Mouse (Mus musculus) T-helper 17 cell (primary cell): ENCODE results near the gene Kank4.

Source experiments
- in situ Hi-C, 2 experiments: fragments of 300-600 bp; cut with MboI, MseI; formaldehyde crosslinking; loops; 1 replicate in 1 of 2; 2 replicates in 1 of 2; pipeline ENCODE4 v1.15.1; 2025; ENCODE audit warnings: high pct_unique_total_duplicates in 2 of 2

Kank4 gene

DNA sequence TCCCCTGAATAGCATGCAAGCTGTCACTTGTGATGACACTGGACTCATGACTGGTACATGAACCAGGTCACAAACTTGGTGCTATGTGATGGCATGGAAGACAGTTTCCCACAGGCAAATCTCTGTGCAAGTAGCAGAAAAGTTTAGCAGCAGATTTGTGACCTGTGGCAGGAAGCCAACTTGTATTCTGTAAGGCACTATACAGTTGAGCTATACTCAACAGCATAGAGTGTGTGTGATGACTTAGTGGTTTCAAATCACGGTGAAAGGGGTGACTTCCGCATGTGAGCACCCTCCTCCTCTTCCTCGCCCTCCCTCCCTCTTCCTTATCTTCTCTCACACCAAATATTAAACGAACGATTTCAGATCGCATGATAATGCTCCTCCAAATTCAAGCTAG, 39.9 kb downstream of the Kank4 start:
- in situ Hi-C loops, result no loop called here

DNA sequence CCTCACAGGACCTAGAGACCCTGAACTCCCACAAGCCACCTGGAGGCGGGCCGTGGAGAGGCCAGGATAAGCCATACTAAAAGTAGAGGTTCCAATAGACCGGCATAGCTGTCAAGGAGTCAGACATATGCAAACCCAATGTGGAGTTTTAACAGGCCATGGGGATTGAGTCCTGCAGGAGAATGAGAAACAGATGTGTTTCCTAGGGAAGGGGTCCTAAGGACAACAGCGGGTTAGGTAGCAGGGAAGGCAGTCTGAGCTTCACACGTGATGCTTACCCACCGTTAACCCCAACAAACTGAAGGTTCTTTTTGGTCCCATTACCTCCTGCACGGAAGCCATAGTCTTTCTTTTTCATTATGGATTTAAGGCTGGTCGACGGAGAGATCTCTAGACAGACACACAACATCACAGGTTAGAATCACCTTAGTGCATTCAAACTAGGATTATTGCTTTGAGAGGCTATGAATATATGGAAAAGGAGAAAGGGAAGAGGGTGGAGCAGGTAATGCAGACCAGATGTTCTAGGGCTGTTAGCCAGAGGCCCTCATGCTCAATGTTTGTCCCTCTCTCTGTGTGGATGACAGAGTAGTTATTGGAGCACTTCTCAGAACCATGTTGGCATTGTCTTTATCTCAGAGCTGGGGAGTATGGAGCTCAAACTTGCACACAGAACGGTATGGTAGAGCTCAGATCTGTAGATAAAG, 40.5 kb downstream of the Kank4 start:
- in situ Hi-C loops, result no loop called here

DNA sequence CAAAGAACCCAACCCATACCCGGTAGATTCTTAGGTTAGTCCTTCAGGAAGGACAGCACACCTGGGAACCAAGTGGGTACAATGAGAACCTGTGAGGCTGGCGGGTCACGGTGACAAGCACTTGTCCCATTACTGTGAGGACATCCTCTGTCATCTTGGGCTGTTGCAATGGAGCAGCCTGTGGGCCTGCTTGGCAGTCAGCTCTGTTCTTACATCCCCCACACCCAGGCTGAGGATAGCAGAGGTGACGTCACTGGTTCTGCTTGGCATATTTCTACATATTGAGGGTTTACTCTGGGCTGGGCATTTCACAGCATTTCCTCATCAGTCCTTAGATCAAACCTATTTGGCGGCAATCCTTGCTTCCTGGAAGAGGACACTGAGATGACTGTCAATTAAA, 43.6 kb downstream of the Kank4 start:
- in situ Hi-C loops, result no loop called here

DNA sequence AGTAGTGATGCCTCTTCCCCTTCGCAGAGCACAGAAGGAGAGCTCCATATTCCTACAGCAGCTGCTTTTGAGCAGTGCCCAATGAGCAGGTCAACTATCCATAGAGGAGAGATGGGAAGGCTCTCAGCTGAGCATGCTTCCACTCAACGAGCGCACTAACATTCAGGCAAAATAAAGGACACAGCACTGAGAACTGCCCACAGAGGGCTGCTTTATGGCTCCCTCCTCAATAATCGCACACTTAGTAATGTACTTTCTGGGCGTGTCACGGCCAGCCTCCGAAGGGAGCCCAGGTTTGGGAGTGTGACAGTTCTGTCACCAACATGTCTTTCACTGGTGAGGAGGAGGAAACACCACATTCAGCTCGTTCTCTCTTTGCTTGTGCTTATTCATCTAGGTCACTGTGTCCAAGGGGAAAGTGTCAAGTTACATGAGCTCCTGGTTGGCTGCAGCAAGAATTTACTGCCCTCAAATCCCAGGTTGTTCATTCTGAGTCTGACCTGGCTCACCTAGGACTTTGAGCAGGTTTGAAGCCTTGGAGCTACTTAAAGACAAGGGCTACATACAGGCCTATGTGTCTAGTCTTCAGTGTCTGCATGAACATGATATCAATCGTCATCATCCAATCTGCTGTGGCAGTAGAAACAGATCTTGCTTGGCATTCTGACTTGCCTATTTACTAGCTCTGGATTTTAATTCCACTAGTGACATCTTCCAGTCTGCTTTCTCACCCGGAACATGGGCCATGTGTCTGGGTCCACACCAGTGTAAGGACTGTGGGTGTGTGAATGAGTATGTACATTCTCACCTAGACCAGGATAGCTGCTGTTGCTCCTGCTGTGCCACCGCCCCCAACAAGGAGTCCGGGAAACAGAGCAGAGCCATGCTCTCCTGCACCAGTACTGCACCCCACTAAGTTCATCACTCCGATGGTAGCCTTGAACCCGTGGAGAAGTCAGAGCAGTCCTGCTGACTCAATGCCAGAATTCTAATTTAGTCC, 49.9 kb downstream of the Kank4 start:
- in situ Hi-C loops, result no loop called here

DNA sequence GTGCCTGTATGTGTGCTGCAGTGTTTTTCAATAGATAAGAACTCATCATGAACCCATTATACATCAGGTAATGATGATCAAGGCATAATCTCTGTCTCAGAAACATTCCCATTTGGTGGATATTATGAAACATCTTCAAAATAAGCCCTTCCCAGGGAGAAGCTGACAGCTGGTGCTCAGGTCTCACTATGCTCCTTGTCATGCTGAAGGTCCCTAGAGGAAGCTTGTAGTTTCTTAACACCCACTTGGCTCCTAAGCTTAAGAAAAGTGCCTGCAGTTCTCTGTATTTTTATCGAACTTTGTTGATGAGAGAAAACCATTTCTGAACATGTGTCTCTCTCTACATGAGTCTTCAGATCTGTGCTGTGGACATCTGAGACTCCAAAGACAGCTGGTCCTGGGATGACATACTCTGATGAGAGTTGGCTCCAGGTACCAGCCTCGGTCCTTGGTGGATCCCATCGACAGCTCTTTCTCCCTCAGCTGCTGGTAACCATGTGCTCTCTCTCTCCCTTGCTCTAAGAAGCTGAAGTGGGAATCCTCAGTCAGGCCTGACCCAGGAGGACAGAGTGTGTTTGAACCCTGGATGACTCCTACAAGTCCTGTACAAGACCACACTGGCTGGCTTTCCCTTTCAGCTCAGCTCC, 58.3 kb downstream of the Kank4 start:
- in situ Hi-C loops, result no loop called here

DNA sequence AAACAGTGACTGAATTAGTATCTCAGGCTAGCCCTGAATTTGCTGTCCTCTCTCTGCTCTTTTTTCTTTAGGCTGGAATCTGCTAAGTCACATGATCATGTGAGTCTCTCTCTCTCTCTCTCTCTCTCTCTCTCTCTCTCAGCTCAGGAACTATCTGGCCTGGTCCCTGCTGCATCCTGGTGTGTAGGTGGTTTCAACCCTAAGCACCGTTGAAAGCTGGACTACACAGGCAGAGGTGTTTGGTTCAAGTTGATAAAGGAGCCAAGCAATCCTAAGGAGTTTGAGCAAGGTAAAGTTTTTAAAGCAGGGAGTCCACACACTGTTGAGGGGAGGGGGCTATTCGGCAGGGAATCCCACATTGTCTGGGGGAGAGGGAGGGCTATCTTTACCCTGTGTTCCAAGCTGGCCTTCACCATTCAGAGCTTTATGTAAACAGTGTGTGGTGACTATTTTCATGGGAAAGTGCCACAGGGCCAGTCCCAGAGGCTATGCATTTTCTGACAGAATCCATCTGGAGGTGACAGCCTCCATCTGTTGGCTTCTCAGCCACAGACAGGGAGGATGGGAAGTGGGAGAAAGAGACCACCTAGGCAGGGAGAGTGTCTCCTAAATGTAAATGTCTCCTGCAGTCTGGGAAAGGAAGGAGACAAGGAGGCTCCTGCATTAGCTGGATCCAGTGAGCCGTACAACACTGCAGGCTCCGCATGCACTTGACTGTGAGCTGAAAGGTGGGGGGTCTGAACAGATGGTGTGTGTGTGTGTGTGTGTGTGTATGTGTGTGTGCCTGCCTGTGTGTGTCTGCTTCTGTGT, 59.1 kb downstream of the Kank4 start:
- in situ Hi-C loops, result no loop called here

DNA sequence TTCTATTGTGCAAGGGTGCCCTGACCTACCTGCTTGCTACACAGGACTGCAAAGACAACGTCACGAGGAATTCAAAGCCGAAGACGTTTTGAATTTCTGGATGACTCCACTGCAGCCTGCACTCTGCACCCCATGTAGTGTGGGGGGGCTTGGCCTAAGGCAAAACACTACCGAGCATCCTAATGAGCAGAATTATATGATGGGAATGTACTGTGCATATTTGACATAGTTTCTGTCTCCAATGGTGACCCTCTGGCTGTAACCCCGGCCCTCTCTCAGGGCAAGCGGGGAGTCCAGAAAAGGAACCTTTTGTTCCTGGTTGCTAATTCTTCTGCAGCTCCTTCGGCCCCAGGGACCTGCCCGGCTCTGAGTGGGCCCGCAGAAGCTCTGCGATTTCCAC, 61.2 kb downstream of the Kank4 start:
- in situ Hi-C loops, result no loop called here

DNA sequence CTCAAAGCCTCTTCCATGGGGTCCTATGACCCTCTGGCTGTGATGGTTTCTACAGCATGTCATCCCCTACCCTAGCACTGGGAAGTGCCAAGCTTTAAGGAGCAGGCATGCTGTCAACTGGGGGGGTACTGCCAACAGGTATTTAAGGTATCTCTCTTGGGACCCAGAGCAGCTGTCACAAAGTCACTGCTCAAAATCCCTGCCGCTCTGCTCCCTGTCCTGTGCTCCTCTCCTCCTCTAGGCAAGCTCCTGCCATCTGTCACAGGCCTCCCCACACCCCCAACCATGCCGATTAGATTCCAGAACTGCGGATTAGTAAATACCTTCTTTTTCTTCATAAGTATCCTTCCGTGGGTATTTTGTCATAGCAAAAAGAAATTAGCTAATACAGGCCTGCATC, 62.9 kb downstream of the Kank4 start:
- in situ Hi-C loops, result no loop called here

DNA sequence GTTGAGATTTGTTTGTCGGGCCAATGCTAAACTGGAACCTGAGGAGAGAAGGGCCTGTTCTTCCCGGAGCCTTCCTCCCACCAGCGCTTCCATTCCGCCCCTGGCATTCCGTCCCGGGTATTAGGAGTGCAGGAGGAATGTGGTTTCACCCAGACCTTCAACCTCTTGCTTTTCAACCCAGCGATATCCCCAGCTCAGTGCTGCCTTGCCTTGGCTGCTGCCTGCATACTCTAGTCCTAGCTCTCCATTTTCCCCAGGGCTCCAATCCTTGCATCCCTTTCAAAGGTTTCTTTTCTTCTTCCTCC, 73.5 kb downstream of the Kank4 start:
- in situ Hi-C loops, result no loop called here

DNA sequence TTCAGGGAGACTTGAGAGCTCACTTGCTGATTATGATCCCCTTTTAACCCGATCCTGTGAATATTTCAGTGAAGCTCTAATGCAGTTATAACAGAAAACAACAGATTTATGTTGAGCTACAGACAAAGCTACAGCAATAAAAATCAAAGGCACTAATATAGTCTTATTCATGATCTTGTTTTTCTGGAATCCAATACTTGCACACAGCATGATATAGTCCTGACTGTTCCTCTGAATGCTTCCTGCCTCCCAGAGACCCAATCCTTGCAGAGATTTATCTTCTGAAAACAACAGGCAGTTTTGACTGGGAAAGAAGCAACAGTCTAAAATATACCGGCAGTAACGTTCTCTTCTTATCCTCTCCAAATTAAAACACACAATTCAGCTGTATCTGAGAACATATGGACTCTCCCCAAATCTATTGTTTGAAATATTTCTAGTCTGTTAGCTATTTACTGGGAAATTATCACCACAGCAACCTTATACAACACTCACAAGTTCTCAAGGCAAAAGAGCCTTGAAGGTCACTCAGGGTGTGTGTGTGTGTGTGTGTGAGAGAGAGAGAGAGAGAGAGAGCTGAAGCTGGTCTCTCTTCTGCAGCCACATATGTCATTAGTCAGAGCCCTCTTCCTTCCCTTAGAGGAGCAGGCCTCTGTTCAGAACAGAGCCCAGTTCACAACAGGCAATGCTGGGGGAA, 74.0 kb downstream of the Kank4 start:
- in situ Hi-C loops, result no loop called here

DNA sequence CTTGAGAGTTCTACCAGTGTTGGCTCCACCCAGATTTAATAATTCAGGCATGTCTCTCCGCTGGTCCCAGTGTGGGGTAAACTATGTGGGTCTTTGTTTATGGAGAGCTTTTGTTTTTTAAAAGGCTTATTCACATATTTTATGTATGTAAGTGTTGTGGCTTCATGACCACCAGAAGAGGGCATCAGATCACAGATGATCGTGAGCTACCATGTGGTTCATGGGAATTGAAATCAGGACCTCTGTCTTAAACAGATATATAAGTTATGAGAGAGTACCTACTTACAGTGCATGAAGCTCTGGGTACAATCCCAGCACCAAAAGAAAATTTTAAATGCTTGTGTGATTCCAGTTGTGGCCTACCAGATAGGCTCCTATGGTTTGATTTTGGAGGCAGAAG, 77.6 kb downstream of the Kank4 start:
- in situ Hi-C loops, result no loop called here

DNA sequence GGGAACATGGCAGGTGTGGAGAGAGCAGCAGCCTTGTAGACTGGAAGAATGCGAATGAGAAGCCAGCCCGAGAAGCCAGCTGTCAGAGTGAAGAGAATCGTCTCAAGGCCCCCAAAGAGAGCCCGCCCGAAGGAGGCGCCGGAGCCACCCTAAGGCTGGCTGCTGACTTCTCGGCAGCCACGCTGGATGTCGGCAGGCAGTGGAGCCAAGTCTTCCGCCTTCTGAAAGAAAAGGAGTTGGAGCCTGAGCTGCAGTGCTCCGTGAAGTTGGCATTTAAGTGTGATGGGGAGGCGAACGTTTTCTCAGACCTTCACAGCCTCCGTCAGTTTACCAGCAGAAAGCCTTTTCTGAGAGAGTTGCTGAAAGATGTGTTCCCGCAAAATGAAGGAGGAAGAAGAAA, 83.7 kb downstream of the Kank4 start:
- in situ Hi-C loops, result no loop called here

DNA sequence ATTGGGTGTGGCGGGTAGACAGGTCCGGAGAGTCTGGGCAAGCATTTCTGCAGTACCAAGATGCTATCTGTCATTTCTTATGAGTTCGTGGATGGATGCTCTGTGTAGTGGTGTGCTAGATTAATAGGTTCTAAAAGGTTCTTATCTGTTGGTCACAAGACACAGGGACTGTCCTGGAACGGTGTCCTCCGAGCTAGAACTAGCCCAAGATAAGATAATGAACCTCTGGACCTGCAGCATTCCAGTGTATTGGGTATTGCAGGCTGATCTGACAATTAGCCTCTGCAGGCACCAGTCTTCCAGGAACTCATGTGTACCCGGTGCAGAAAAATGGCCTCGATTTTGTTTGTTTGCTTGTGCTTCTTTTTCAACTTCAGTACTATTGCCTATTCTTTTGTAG, 88.6 kb downstream of the Kank4 start:
- in situ Hi-C loops, result loop anchor here in 1 of 2 experiments (5.0 kb wide), 1 partner anchor 159 kb away; no protein-coding TSS in a partner anchor

DNA sequence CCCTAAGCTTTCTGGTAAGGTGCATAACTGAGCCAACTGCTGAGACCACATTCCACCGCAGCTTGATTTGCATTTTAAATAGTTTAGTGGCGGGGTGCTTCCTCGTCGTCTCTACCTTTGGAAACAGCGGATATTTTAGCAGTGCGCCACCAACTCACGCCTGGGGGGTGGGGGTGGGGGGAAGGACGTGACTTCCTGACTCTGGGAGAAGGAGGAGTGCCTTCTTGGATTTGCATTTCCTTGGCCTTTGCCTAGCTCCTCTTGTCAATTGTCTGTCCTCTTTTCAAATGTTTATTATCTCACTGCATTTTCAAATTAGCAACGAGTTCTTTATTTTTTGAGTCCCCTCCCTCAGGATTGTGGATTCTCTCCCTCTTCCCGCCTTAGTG, 89.4 kb downstream of the Kank4 start:
- in situ Hi-C loops, result loop anchor here in 1 of 2 experiments (5.0 kb wide), 1 partner anchor 159 kb away; no protein-coding TSS in a partner anchor

DNA sequence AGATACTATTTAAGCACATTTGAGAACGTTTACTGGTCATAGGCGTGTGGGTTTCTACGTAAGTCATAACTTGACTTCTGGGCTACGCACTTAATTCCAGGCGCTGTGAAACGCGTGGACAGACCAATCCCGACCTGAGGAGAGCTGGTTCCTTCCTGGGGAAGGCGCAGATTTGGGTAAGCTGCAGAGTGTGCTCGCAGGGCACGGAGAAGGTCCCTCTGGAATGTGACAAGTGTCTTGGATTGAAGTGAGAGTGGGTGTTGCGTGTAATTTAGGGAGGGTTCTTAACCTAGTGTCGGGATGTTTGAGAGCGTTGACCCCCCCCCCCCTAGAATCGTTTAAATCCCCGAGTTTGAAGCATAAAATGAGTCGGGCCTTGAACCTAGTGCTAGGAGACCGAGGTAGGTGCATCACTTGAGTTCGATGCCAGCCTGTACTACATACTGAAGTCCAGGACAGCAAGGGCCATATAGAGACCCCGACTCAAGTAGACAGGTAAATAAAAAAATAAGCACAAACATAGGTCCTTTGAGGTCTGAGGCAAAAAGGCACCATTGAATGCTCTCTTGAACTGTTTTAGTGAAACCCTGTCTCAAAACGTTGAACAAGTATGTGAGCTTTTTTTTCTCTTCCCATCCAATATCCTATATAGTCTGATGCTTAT, 89.9 kb downstream of the Kank4 start:
- in situ Hi-C loops, result loop anchor here in 1 of 2 experiments (5.0 kb wide), 1 partner anchor 160 kb away; no protein-coding TSS in a partner anchor

DNA sequence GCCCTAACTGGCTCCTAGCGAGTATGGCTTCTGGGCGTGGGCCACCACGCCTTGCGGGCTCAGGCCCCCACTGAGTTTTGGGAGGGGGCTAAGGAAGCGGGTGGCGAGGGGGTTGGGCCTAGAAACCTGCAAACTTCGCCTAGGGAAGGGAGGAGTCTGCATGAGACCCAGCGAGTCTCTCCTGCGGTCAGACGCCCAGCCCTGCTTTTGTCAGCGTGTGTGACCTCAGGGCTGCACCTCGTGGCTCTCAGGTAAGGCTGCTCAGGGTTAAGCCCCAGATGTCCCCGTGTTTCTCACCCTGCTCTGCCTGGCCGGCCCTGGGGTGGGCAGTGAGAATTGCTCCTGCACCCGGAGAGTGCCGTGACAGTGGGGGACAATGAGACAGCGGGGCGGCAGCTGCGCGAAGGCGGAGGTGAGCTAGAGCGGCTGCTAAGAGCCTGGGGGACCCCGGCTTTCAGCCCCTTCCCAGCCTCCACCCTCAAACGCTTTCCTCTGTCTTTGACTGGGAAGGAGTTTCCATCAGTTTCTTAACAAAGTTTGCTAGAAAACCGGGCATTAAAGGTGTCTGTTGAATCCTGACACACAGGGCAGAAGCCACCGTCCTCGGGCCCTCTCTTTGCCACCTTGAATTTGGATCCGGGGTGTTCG, 90.6 kb downstream of the Kank4 start, which contains the start of gene L1td1:
Gene L1td1 (plus strand): TSS at position 145 of the 648 bp plus-strand sequence.
- in situ Hi-C loops, result loop anchor here in 1 of 2 experiments (5.0 kb wide), 1 partner anchor 161 kb away; no protein-coding TSS in a partner anchor

DNA sequence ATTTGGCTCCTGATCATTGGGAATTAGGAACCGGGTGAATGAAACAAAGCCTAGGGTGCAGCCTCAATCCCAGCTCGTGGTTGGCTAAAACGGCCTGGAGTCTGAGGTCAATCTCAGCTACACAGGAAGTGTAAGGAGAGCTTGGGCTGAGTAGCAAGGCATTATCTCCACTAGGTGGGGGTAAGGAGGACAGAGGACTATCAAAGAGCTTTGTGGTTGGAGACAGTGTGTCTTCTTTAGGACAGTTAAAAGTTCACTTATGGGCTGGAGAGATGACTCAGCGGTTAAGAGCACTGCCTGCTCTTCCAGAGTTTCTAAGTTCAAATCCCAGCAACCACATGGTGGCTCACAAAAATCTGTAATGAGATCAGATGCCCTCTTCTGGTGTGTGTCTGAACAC, 91.9 kb downstream of the Kank4 start:
- in situ Hi-C loops, result loop anchor here in 1 of 2 experiments (5.0 kb wide), 1 partner anchor 162 kb away; no protein-coding TSS in a partner anchor

DNA sequence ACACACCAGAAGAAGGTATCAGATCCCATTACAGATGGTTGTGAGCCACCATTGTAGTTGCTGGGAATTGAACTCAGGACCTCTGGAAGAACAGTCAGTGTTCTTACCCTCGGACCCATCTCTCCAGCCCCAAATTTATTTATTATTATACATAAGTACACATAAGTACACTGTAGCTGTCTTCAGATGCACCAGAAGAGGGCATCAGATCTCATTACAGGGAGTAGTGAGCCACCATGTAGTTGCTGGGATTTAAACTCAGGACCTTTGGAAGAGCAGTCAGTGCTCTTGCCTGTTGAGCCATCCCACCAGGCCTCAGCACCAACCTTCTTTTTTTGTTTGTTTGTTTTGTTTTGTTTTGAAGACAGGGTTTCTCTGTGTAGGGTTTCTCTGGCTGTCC, 92.7 kb downstream of the Kank4 start:
- in situ Hi-C loops, result loop anchor here (5.0 to 25.0 kb wide), 5 partner anchors 158 to 463 kb away; no protein-coding TSS in a partner anchor

DNA sequence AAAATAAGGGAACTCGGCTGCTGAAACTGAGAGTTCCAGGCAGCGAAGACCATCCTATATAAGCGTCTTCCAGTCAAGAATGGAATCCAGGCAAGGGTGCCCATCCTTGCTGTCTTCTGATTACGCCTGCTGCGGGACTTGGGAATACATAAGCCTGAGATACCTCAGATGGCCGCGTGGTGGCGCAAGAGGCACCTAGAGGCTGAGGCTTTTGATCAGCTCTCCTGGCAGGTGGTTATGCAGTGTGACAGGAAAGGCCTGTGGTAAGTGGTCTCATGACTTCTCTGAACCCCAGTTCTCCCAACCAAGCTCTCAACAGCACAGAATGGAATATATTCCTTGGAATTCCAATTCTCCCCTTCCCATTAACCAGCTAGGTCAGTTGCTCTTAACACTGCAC, 94.9 kb downstream of the Kank4 start:
- in situ Hi-C loops, result loop anchor here (5.0 to 25.0 kb wide), 4 partner anchors 160 to 465 kb away; no protein-coding TSS in a partner anchor
